Mouse (Mus musculus) C2C12 (cell line): ENCODE data around the gene Lpar1.

ENCODE experiments used
- CEBPB ChIP-seq: IDR thresholded peaks from one replicate; pipeline ENCODE4 v1.6.1; 2011; ENCODE audit warnings: low read depth, mild to moderate bottlenecking, control low read depth, moderate library complexity
- CTCF ChIP-seq: IDR thresholded peaks from one replicate; pipeline ENCODE4 v1.5.1; 2011; ENCODE audit not compliant: control insufficient read depth, insufficient read depth, insufficient read length
- MAX ChIP-seq: IDR thresholded peaks from one replicate; pipeline ENCODE4 v1.6.1; 2011; ENCODE audit warnings: mild to moderate bottlenecking, control low read depth
- MYOG ChIP-seq: IDR thresholded peaks from one replicate; pipeline ENCODE4 v1.6.1; 2011; ENCODE audit not compliant: control insufficient read depth, insufficient read length; ENCODE audit errors: extremely low read depth
- USF1 ChIP-seq: IDR thresholded peaks from one replicate; pipeline ENCODE4 v1.6.1; 2011; ENCODE audit warnings: low read depth, mild to moderate bottlenecking, control low read depth, moderate library complexity

GRCm38 (mm10) chr4:58535754-58536153, 17.9 kb downstream of the Lpar1 start:
- no peak for TF ChIP-seq CTCF
- TF ChIP-seq MYOG, result no peak
- no peak for TF ChIP-seq MAX
- no peak for TF ChIP-seq CEBPB
- TF ChIP-seq USF1, result no peak
